Mouse (Mus musculus): Measurements from ENCODE around the gene Gm17349. TPM values are rescaled to one million over a fixed set of nuclear protein-coding genes. Genes with fewer than 3 reads are reported as not detected.

Gm17349 gene
- polyA plus RNA-seq, 1 experiment from 2014 or later: not detected

Other genes with a start within 250 kb of the Gm17349 start
- 8.7 and 11.6 TPM in 2 replicates for gene Nckap5l, start 247.7 kb downstream of the Gm17349 start, polyA plus RNA-seq (2015; fragmentation: Nextera tagmentation; extraction: Ambion mirVana)
- gene Bcdin3d, start 230.8 kb downstream of the Gm17349 start, polyA plus RNA-seq (2015; fragmentation: Nextera tagmentation; extraction: Ambion mirVana): 15.0 and 16.1 TPM in 2 replicates
- 1.1 and 1.4 TPM in 2 replicates for gene Faim2, start 177.3 kb downstream of the Gm17349 start, polyA plus RNA-seq (2015; fragmentation: Nextera tagmentation; extraction: Ambion mirVana)
- gene Aqp2, start 126.4 kb downstream of the Gm17349 start, polyA plus RNA-seq (2015; fragmentation: Nextera tagmentation; extraction: Ambion mirVana): 0.34 TPM in 1 of 2 replicates, not detected in the other
- gene Aqp5, start 114.7 kb downstream of the Gm17349 start, polyA plus RNA-seq (2015; fragmentation: Nextera tagmentation; extraction: Ambion mirVana): 1.5 and 1.9 TPM in 2 replicates
- gene Aqp6, start 104.1 kb downstream of the Gm17349 start, polyA plus RNA-seq (2015; fragmentation: Nextera tagmentation; extraction: Ambion mirVana): not detected in 2 replicates
- 174 and 186 TPM in 2 replicates for gene Racgap1, start 53.8 kb downstream of the Gm17349 start, polyA plus RNA-seq (2015; fragmentation: Nextera tagmentation; extraction: Ambion mirVana)
- 1.4 and 1.8 TPM in 2 replicates for gene Asic1, start 35.1 kb downstream of the Gm17349 start, polyA plus RNA-seq (2015; fragmentation: Nextera tagmentation; extraction: Ambion mirVana)
- 41.1 and 50.7 TPM in 2 replicates for gene Smarcd1, start 3.4 kb downstream of the Gm17349 start, polyA plus RNA-seq (2015; fragmentation: Nextera tagmentation; extraction: Ambion mirVana)
- 0.82 and 1.1 TPM in 2 replicates for gene Gpd1, start 12.0 kb upstream of the Gm17349 start, polyA plus RNA-seq (2015; fragmentation: Nextera tagmentation; extraction: Ambion mirVana)
- gene Cox14, start 20.1 kb upstream of the Gm17349 start, polyA plus RNA-seq (2015; fragmentation: Nextera tagmentation; extraction: Ambion mirVana): 132 and 137 TPM in 2 replicates
- gene Cers5, start 67.4 kb upstream of the Gm17349 start, polyA plus RNA-seq (2015; fragmentation: Nextera tagmentation; extraction: Ambion mirVana): 75.3 and 78.0 TPM in 2 replicates
- gene Lima1, start 170.0 kb upstream of the Gm17349 start, polyA plus RNA-seq (2015; fragmentation: Nextera tagmentation; extraction: Ambion mirVana): 37.9 and 43.6 TPM in 2 replicates